Mouse (Mus musculus) hindbrain, embryonic 12.5 days (tissue): ENCODE results near the gene CT030661.1. TPM values are rescaled to one million over a fixed set of nuclear protein-coding genes. Genes with fewer than 3 reads are reported as not detected.
"Not testable (repeated sequence)": the region's sequence is repeated elsewhere in the genome, so short reads cannot be mapped to it uniquely, and the experiment has no call there.

ENCODE experiments used
- ATAC-seq: fragments of 200-750 bp; cut with Nextera tagmentation; 2 replicates; pipeline ENCODE4 v1.8.0; 2017; ENCODE audit warnings: moderate TSS enrichment; ENCODE audit not compliant: low FRiP score
- H3K27ac ChIP-seq: fragments of 300-500 bp; sonication (generic); 2 replicates; pipeline ENCODE4 v1.5.1; 2016; ENCODE audit warnings: mild to moderate bottlenecking
- H3K27me3 ChIP-seq: fragments of 300-500 bp; sonication (generic); 2 replicates; pipeline ENCODE4 v1.6.1; 2016; ENCODE audit warnings: mild to moderate bottlenecking
- H3K36me3 ChIP-seq: fragments of 300-500 bp; sonication (generic); 2 replicates; pipeline ENCODE4 v1.6.1; 2016; ENCODE audit warnings: mild to moderate bottlenecking
- H3K4me1 ChIP-seq: fragments of 300-500 bp; sonication (generic); 2 replicates; pipeline ENCODE4 v1.6.1; 2016
- H3K4me2 ChIP-seq: fragments of 300-500 bp; sonication (generic); replicated peaks from 2 replicates; pipeline ENCODE4 v1.6.1; 2016; ENCODE audit warnings: mild to moderate bottlenecking
- H3K4me3 ChIP-seq: fragments of 300-500 bp; sonication (generic); 2 replicates; pipeline ENCODE4 v1.5.1; 2016; ENCODE audit warnings: mild to moderate bottlenecking
- H3K9ac ChIP-seq: fragments of 300-500 bp; sonication (generic); 2 replicates; pipeline ENCODE4 v1.6.1; 2016; ENCODE audit warnings: mild to moderate bottlenecking, moderate library complexity
- H3K9me3 ChIP-seq: fragments of 300-500 bp; sonication (generic); replicated peaks from 2 replicates; pipeline ENCODE4 v1.6.1; 2016; ENCODE audit warnings: mild to moderate bottlenecking
- WGBS: fragments of 180-500 bp; shearing (Covaris S2); methylation state at CpG from one replicate; pipeline ENCODE4 v1.1.7; 2016; 5-methylcytosine and 5-hydroxymethylcytosine counted together
- polyA plus RNA-seq: library from polyadenylated mRNA; unstranded; fragments of >200 nt; fragmentation: Nextera tagmentation; extraction: Ambion mirVana; gene quantifications from 2 replicates; pipeline ENCODE4 v1.2.1, GENCODE M21; 2016

CT030661.1 gene
- 13.1 TPM in 2 replicates for polyA plus RNA-seq

GRCm38 (mm10) chr17:22314730-22315226 is at the start of gene CT030661.1:
Gene CT030661.1, minus strand, starts transcription at chr17:22314837.
- H3K27ac ChIP-seq, result peak within 1 kb of the TSS; percentile 73
- peak within 1 kb of the TSS; percentile 53 for H3K4me2 ChIP-seq
- not testable (repeated sequence) for H3K36me3 ChIP-seq, H3K27me3 ChIP-seq, H3K4me1 ChIP-seq, H3K9me3 ChIP-seq
- peak; percentile 98 for ATAC-seq
- under 1% methylated on average over 20 of the region's 20 CpGs for WGBS
- peak within 1 kb of the TSS; percentile 56 for H3K4me3 ChIP-seq
- H3K9ac ChIP-seq, result peak within 1 kb of the TSS; percentile 66

GRCm38 (mm10) chr17:22363895-22364294 is 49.3 kb upstream of the CT030661.1 start:
- Histone ChIP-seq H3K36me3 (peaks cover 20% of the 10 kb centered on the region), H3K9ac (no peak overlapping the region), H3K4me3 (no peak overlapping the region), H3K4me1 (peaks cover 14% of the 10 kb centered on the region), H3K9me3 (peaks cover 19% of the 10 kb centered on the region), H3K27ac (no peak overlapping the region), H3K4me2 (no peak overlapping the region), H3K27me3 (no peaks in the 10 kb centered on the region)
- no peak for ATAC-seq
- 95% methylated on average over 3 of the region's 3 CpGs for WGBS

- peak within 1 kb of the TSS; percentile 80 for H3K27ac ChIP-seq
- H3K4me1 ChIP-seq, result peaks cover 14% of the 10 kb centered on the region
- peak; percentile 98 for ATAC-seq
- H3K4me3 ChIP-seq, result peak within 1 kb of the TSS; percentile 60
- not testable (repeated sequence) for H3K27me3 ChIP-seq
- H3K9me3 ChIP-seq, result peaks cover 12% of the 10 kb centered on the region
- WGBS, result under 1% methylated on average over 31 of the region's 43 CpGs
- peaks cover 20% of the 10 kb centered on the region; the same call in 1 of the 2 replicates for H3K36me3 ChIP-seq
- H3K4me2 ChIP-seq, result peak within 1 kb of the TSS; percentile 58
- H3K9ac ChIP-seq, result peak within 1 kb of the TSS; percentile 77
Observed at GRCm38 (mm10) chr17:22361101-22361781, 46.6 kb upstream of the CT030661.1 start, which contains the start of the genes Zfp944 and Zfp758. Gene Zfp944, minus strand, starts transcription at chr17:22361400. Gene Zfp758, plus strand, starts transcription at chr17:22361453.

- 36% methylated on average over 5 of the region's 5 CpGs for WGBS
- no peak; the same call in 1 of the 2 replicates for ATAC-seq
- Histone ChIP-seq H3K9me3 (peaks cover 12% of the 10 kb centered on the region), H3K36me3 (peaks cover 20% of the 10 kb centered on the region; the same call in 1 of the 2 replicates), H3K4me3 (peak overlapping the region; percentile 60), H3K27ac (no peak overlapping the region), H3K4me2 (peak overlapping the region; percentile 56), H3K9ac (peak overlapping the region; percentile 59), H3K27me3 (no peaks in the 10 kb centered on the region), H3K4me1 (peaks cover 14% of the 10 kb centered on the region)
Observed at GRCm38 (mm10) chr17:22360572-22360971, 45.9 kb upstream of the CT030661.1 start.

GRCm38 (mm10) chr17:22352794-22353193 is 38.2 kb upstream of the CT030661.1 start:
- peaks cover 14% of the 10 kb centered on the region; the same call in 1 of the 2 replicates for H3K36me3 ChIP-seq
- H3K27me3 ChIP-seq, result no peaks in the 10 kb centered on the region
- no peak for ATAC-seq
- no peaks in the 10 kb centered on the region for H3K4me1 ChIP-seq
- no peak overlapping the region for H3K4me2 ChIP-seq
- no peak overlapping the region for H3K9ac ChIP-seq
- no peak overlapping the region for H3K4me3 ChIP-seq
- H3K27ac ChIP-seq, result no peak overlapping the region
- no peaks in the 10 kb centered on the region for H3K9me3 ChIP-seq

GRCm38 (mm10) chr17:22315247-22315646 is 610 bp upstream of the CT030661.1 start:
- WGBS, result 15% methylated on average over 2 of the region's 2 CpGs
- Histone ChIP-seq H3K9ac (0 out of 2 replicates have a peak overlapping the region, but pooled peaks have one; percentile 32), H3K4me2 (peak overlapping the region; percentile 53), H3K4me3 (peak overlapping the region; percentile 56)
- not testable (repeated sequence) for H3K36me3 ChIP-seq, H3K27me3 ChIP-seq, H3K9me3 ChIP-seq, H3K4me1 ChIP-seq, H3K27ac ChIP-seq
- ATAC-seq, result peak; percentile 50; the same call in 1 of the 2 replicates

GRCm38 (mm10) chr17:22314219-22314618 is 418 bp downstream of the CT030661.1 start:
- WGBS, result 2% methylated on average over 3 of the region's 3 CpGs
- H3K4me3 ChIP-seq, result peak overlapping the region; percentile 56
- H3K36me3 ChIP-seq, H3K4me1 ChIP-seq, H3K9me3 ChIP-seq, H3K27me3 ChIP-seq: not testable (repeated sequence)
- peak; percentile 81 for ATAC-seq
- H3K4me2 ChIP-seq, result peak overlapping the region; percentile 53
- peak overlapping the region; percentile 66 for H3K9ac ChIP-seq
- peak overlapping the region; percentile 73 for H3K27ac ChIP-seq

Other genes starting within 250 kb of the CT030661.1 start
- 1.4 and 1.7 TPM in 2 replicates for gene Zfp947, start 148.6 kb downstream of the CT030661.1 start, polyA plus RNA-seq
- 3.7 and 4.4 TPM in 2 replicates for gene Zfp994, start 89.2 kb downstream of the CT030661.1 start, polyA plus RNA-seq
- gene Zfp944, start 46.6 kb upstream of the CT030661.1 start, polyA plus RNA-seq, result 14.4 and 15.7 TPM in 2 replicates
- gene Zfp758, start 46.6 kb upstream of the CT030661.1 start, polyA plus RNA-seq, result 10.1 and 12.9 TPM in 2 replicates
- 31.7 and 34.5 TPM in 2 replicates for gene Zfp946, start 109.4 kb upstream of the CT030661.1 start, polyA plus RNA-seq